Mouse (Mus musculus) erythroblast, adult 5-6 weeks (primary cell): ENCODE data around the gene Olfr312. TPM values are rescaled to one million over a fixed set of nuclear protein-coding genes. Genes with fewer than 3 reads are reported as not detected.

ENCODE experiments used
- ATAC-seq: replicated peaks from 2 replicates; pipeline ENCODE4 v1.8.0; 2016; ENCODE audit warnings: moderate number of reproducible peaks, mild to moderate bottlenecking, moderate TSS enrichment, inconsistent platforms; ENCODE audit not compliant: poor library complexity, low FRiP score, severe bottlenecking
- total RNA-seq, 2 experiments: library from RNA; stranded (forward) in 1 of 2; stranded (reverse) in 1 of 2; fragments of 150-400 nt in 1 of 2; fragments of 200-764, 138-1000 nt in 1 of 2; gene quantifications; 2 replicates each; pipeline versions ENCODE4 v1.2.3 to v1.2.4; 2015 to 2017; ENCODE audit warnings: low replicate concordance in 2 of 2

Gene Olfr312
- total RNA-seq, 2 experiments from 2014 or later = not detected

- ATAC-seq = peak; percentile 98
Observed at GRCm38 (mm10) chr11:58846919-58847461, 18.0 kb downstream of the Olfr312 start, which contains the start of gene Gm12258. Gene Gm12258, plus strand, starts transcription at chr11:58847158.

GRCm38 (mm10) chr11:58847636-58848035 lies 18.6 kb downstream of the Olfr312 start:
- ATAC-seq = 0 out of 2 replicates have a peak, but pooled peaks have one; percentile 20

- ATAC-seq = no peak
Observed at GRCm38 (mm10) chr11:58849731-58850130, 20.7 kb downstream of the Olfr312 start.

GRCm38 (mm10) chr11:58860744-58861143 lies 31.7 kb downstream of the Olfr312 start:
- no peak for ATAC-seq

GRCm38 (mm10) chr11:58867039-58867953 lies 38.3 kb downstream of the Olfr312 start, which contains the start of gene 2810021J22Rik:
Gene 2810021J22Rik, plus strand, starts transcription at chr11:58867216.
- peak; percentile 94 for ATAC-seq

- ATAC-seq = no peak
Observed at GRCm38 (mm10) chr11:58867954-58868330, 38.9 kb downstream of the Olfr312 start.

- no peak for ATAC-seq
Observed at GRCm38 (mm10) chr11:58870961-58871360, 41.9 kb downstream of the Olfr312 start.

- ATAC-seq = no peak
Observed at GRCm38 (mm10) chr11:58883756-58884155, 54.7 kb downstream of the Olfr312 start.

Other genes with a start within 250 kb of the Olfr312 start
- gene Olfr324, start 234.1 kb upstream of the Olfr312 start, total RNA-seq (2015; ENCODE audit: low replicate concordance) = not detected in 2 replicates
- gene Olfr324, start 234.1 kb upstream of the Olfr312 start, total RNA-seq (2017; ENCODE audit: low replicate concordance) = 0.14 TPM in 1 of 2 replicates, not detected in the other
- gene 2210407C18Rik, start 213.2 kb upstream of the Olfr312 start, total RNA-seq (2015; ENCODE audit: low replicate concordance) = not detected in 2 replicates
- not detected in 2 replicates for gene 2210407C18Rik, start 213.2 kb upstream of the Olfr312 start, total RNA-seq (2017; ENCODE audit: low replicate concordance)
- gene Olfr323, start 198.7 kb upstream of the Olfr312 start, total RNA-seq (2015; ENCODE audit: low replicate concordance) = 3.5 TPM in 1 of 2 replicates, not detected in the other
- gene Olfr323, start 198.7 kb upstream of the Olfr312 start, total RNA-seq (2017; ENCODE audit: low replicate concordance) = not detected in 2 replicates
- gene Trim58, start 188.8 kb upstream of the Olfr312 start, total RNA-seq (2015; ENCODE audit: low replicate concordance) = 320 and 369 TPM in 2 replicates
- 372 and 438 TPM in 2 replicates for gene Trim58, start 188.8 kb upstream of the Olfr312 start, total RNA-seq (2017; ENCODE audit: low replicate concordance)
- 0.38 and 1.0 TPM in 2 replicates for gene Olfr322, start 170.5 kb upstream of the Olfr312 start, total RNA-seq (2015; ENCODE audit: low replicate concordance)
- 0.42 and 1.0 TPM in 2 replicates for gene Olfr322, start 170.5 kb upstream of the Olfr312 start, total RNA-seq (2017; ENCODE audit: low replicate concordance)
- gene Olfr320, start 148.1 kb upstream of the Olfr312 start, total RNA-seq (2015; ENCODE audit: low replicate concordance) = not detected in 2 replicates
- not detected in 2 replicates for gene Olfr320, start 148.1 kb upstream of the Olfr312 start, total RNA-seq (2017; ENCODE audit: low replicate concordance)
- not detected in 2 replicates for gene Olfr319, start 130.1 kb upstream of the Olfr312 start, total RNA-seq (2015; ENCODE audit: low replicate concordance)
- not detected in 2 replicates for gene Olfr319, start 130.1 kb upstream of the Olfr312 start, total RNA-seq (2017; ENCODE audit: low replicate concordance)
- not detected in 2 replicates for gene Olfr318, start 105.2 kb upstream of the Olfr312 start, total RNA-seq (2015; ENCODE audit: low replicate concordance)
- gene Olfr318, start 105.2 kb upstream of the Olfr312 start, total RNA-seq (2017; ENCODE audit: low replicate concordance) = not detected in 2 replicates
- not detected in 2 replicates for gene Olfr317, start 90.0 kb upstream of the Olfr312 start, total RNA-seq (2015; ENCODE audit: low replicate concordance)
- not detected in 2 replicates for gene Olfr317, start 90.0 kb upstream of the Olfr312 start, total RNA-seq (2017; ENCODE audit: low replicate concordance)
- gene Olfr316, start 76.5 kb upstream of the Olfr312 start, total RNA-seq (2015; ENCODE audit: low replicate concordance) = not detected in 2 replicates
- not detected in 2 replicates for gene Olfr316, start 76.5 kb upstream of the Olfr312 start, total RNA-seq (2017; ENCODE audit: low replicate concordance)
- gene Olfr315, start 56.0 kb upstream of the Olfr312 start, total RNA-seq (2015; ENCODE audit: low replicate concordance) = not detected in 2 replicates
- gene Olfr315, start 56.0 kb upstream of the Olfr312 start, total RNA-seq (2017; ENCODE audit: low replicate concordance) = not detected in 2 replicates
- gene Olfr314, start 46.3 kb upstream of the Olfr312 start, total RNA-seq (2015; ENCODE audit: low replicate concordance) = not detected in 2 replicates
- gene Olfr314, start 46.3 kb upstream of the Olfr312 start, total RNA-seq (2017; ENCODE audit: low replicate concordance) = not detected in 2 replicates
- not detected in 2 replicates for gene Fam183b, start 27.3 kb upstream of the Olfr312 start, total RNA-seq (2015; ENCODE audit: low replicate concordance)
- gene Fam183b, start 27.3 kb upstream of the Olfr312 start, total RNA-seq (2017; ENCODE audit: low replicate concordance) = not detected in 2 replicates
- gene Olfr313, start 14.2 kb upstream of the Olfr312 start, total RNA-seq (2015; ENCODE audit: low replicate concordance) = not detected in 2 replicates
- not detected in 2 replicates for gene Olfr313, start 14.2 kb upstream of the Olfr312 start, total RNA-seq (2017; ENCODE audit: low replicate concordance)
- not detected in 2 replicates for gene Olfr311, start 10.0 kb downstream of the Olfr312 start, total RNA-seq (2015; ENCODE audit: low replicate concordance)
- not detected in 2 replicates for gene Olfr311, start 10.0 kb downstream of the Olfr312 start, total RNA-seq (2017; ENCODE audit: low replicate concordance)
- 19.2 and 31.1 TPM in 2 replicates for gene Gm12258, start 17.9 kb downstream of the Olfr312 start, total RNA-seq (2015; ENCODE audit: low replicate concordance)
- 20.1 and 38.3 TPM in 2 replicates for gene Gm12258, start 17.9 kb downstream of the Olfr312 start, total RNA-seq (2017; ENCODE audit: low replicate concordance)
- gene 2810021J22Rik, start 38.0 kb downstream of the Olfr312 start, total RNA-seq (2015; ENCODE audit: low replicate concordance) = 0.63 and 1.7 TPM in 2 replicates
- gene 2810021J22Rik, start 38.0 kb downstream of the Olfr312 start, total RNA-seq (2017; ENCODE audit: low replicate concordance) = 2.0 and 2.1 TPM in 2 replicates
- 15.2 and 23.4 TPM in 2 replicates for gene Zfp39, start 75.0 kb downstream of the Olfr312 start, total RNA-seq (2015; ENCODE audit: low replicate concordance)
- gene Zfp39, start 75.0 kb downstream of the Olfr312 start, total RNA-seq (2017; ENCODE audit: low replicate concordance) = 18.3 and 19.8 TPM in 2 replicates
- 296 and 325 TPM in 2 replicates for gene Btnl10, start 88.7 kb downstream of the Olfr312 start, total RNA-seq (2015; ENCODE audit: low replicate concordance)
- gene Btnl10, start 88.7 kb downstream of the Olfr312 start, total RNA-seq (2017; ENCODE audit: low replicate concordance) = 491 and 558 TPM in 2 replicates
- 18.6 and 23.6 TPM in 2 replicates for gene Rnf187, start 109.7 kb downstream of the Olfr312 start, total RNA-seq (2015; ENCODE audit: low replicate concordance)
- 32.3 and 36.6 TPM in 2 replicates for gene Rnf187, start 109.7 kb downstream of the Olfr312 start, total RNA-seq (2017; ENCODE audit: low replicate concordance)
- 7.5 and 25.9 TPM in 2 replicates for gene Hist3h2ba, start 119.7 kb downstream of the Olfr312 start, total RNA-seq (2015; ENCODE audit: low replicate concordance)
- gene Hist3h2ba, start 119.7 kb downstream of the Olfr312 start, total RNA-seq (2017; ENCODE audit: low replicate concordance) = 40.6 and 51.9 TPM in 2 replicates
- gene Hist3h2a, start 125.4 kb downstream of the Olfr312 start, total RNA-seq (2015; ENCODE audit: low replicate concordance) = 30.5 and 41.5 TPM in 2 replicates
- 255 and 279 TPM in 2 replicates for gene Hist3h2a, start 125.4 kb downstream of the Olfr312 start, total RNA-seq (2017; ENCODE audit: low replicate concordance)
- gene Trim17, start 125.4 kb downstream of the Olfr312 start, total RNA-seq (2015; ENCODE audit: low replicate concordance) = 0.63 TPM in 1 of 2 replicates, not detected in the other
- 1.5 TPM in 1 of 2 replicates, not detected in the other for gene Trim17, start 125.4 kb downstream of the Olfr312 start, total RNA-seq (2017; ENCODE audit: low replicate concordance)
- gene Trim11, start 148.9 kb downstream of the Olfr312 start, total RNA-seq (2015; ENCODE audit: low replicate concordance) = 6.7 and 11.1 TPM in 2 replicates
- gene Trim11, start 148.9 kb downstream of the Olfr312 start, total RNA-seq (2017; ENCODE audit: low replicate concordance) = 8.1 and 10.8 TPM in 2 replicates